Mouse (Mus musculus) forelimb bud, embryonic 11.5 days (tissue): ENCODE measurements at regions not wholly inside any gene's neighbourhood (a gene's known extent, or its start where the extent isn't known, plus 50 kb on each side); places are given as distances from the start of the nearest gene placed in this dataset.
A peak's percentile ranks its signal among the peaks of the same experiment; 100 is the strongest.

Experiments
- DNase-seq: peaks from one replicate; pipeline ENCODE4 v3.0.0-alpha.2; 2012; ENCODE audit warnings: low read depth, low spot score

GRCm38 (mm10) chr12:35724132-35724531 lies 189.3 kb upstream of the Ahr start:
- no peak for DNase-seq

- no peak for DNase-seq
These were observed 177.8 kb upstream of the Ahr start for GRCm38 (mm10) chr12:35712671-35713070.

- no peak for DNase-seq
These were observed 176.8 kb upstream of the Ahr start for GRCm38 (mm10) chr12:35711549-35712070.

- DNase-seq, result no peak
These were observed 175.5 kb upstream of the Ahr start for GRCm38 (mm10) chr12:35710323-35710722.

- no peak for DNase-seq
These were observed 168.6 kb upstream of the Ahr start for GRCm38 (mm10) chr12:35703479-35703878.

GRCm38 (mm10) chr12:35702674-35703073 lies 167.8 kb upstream of the Ahr start:
- DNase-seq, result no peak

GRCm38 (mm10) chr12:35694253-35694652 lies 159.4 kb upstream of the Ahr start:
- DNase-seq, result no peak

GRCm38 (mm10) chr12:35690914-35691313 lies 156.1 kb upstream of the Ahr start:
- no peak for DNase-seq

GRCm38 (mm10) chr12:35686231-35686630 lies 151.4 kb upstream of the Ahr start:
- DNase-seq, result no peak

- peak; percentile 2 for DNase-seq
These were observed 150.4 kb upstream of the Ahr start for GRCm38 (mm10) chr12:35685189-35685588.

GRCm38 (mm10) chr12:35681864-35682449 lies 147.1 kb upstream of the Ahr start:
- no peak for DNase-seq

GRCm38 (mm10) chr12:35679903-35680302 lies 145.1 kb upstream of the Ahr start:
- no peak for DNase-seq

GRCm38 (mm10) chr12:35679025-35679424 lies 144.2 kb upstream of the Ahr start:
- DNase-seq, result no peak

GRCm38 (mm10) chr12:35674487-35674886 lies 139.6 kb upstream of the Ahr start:
- no peak for DNase-seq

GRCm38 (mm10) chr12:35670980-35671379 lies 136.1 kb upstream of the Ahr start:
- DNase-seq, result no peak

GRCm38 (mm10) chr12:35668716-35669115 lies 133.9 kb upstream of the Ahr start:
- DNase-seq, result no peak

- DNase-seq, result no peak
These were observed 132.9 kb upstream of the Ahr start for GRCm38 (mm10) chr12:35667705-35668104.

GRCm38 (mm10) chr12:35667218-35667617 lies 132.4 kb upstream of the Ahr start:
- DNase-seq, result no peak

- no peak for DNase-seq
These were observed 131.2 kb upstream of the Ahr start for GRCm38 (mm10) chr12:35666062-35666461.

- DNase-seq, result no peak
These were observed 128.2 kb upstream of the Ahr start for GRCm38 (mm10) chr12:35663062-35663461.

- no peak for DNase-seq
These were observed 121.7 kb upstream of the Ahr start for GRCm38 (mm10) chr12:35656563-35656962.

GRCm38 (mm10) chr12:35649772-35650171 lies 114.9 kb upstream of the Ahr start:
- DNase-seq, result no peak

GRCm38 (mm10) chr12:35642473-35642872 lies 107.6 kb upstream of the Ahr start:
- no peak for DNase-seq

GRCm38 (mm10) chr12:35641741-35642140 lies 106.9 kb upstream of the Ahr start:
- no peak for DNase-seq
